Mouse (Mus musculus): ENCODE results near the gene Trat1.

Trat1 gene

DNA sequence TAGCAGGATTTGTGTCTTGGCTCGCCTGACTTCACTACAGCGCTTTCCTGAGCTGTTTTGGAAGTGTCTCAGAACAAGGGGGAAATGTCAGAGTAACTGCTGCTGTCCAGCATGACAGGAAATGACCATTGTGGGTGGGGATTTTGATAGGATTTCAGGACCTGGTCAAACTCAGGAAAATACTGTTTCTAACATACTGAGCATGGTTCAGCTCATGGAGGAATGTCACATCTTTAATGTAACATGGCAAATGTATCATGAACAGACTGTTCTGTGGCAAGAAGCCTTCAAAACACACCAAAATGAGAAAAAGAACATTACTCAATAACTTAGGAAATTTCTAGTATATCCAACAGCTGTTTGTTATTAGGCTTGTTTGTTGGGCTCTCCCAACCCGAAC lies 52.1 kb downstream of the Trat1 start:
- DNase-seq (ENCODE audit: low read depth) = no peak

DNA sequence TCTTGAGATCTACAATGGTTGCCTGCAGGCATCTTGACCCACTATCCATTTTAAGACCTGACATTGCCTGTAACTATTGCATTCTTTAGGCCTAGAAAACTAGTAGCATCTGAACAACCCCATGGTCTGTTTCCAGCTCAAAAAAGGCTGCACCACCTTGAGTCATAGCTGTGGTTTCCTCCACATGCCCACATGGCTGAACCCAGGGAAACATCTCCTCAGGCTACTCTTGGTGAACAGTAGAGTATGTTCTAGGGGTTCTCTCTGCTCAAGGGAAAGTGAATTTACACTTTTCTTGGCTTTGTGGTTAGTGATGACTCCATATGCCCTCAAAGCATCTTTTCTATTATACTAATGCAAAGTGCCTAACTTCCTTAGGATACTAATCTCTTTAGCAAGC lies 55.5 kb downstream of the Trat1 start:
- DNase-seq (ENCODE audit: low read depth) = no peak

DNA sequence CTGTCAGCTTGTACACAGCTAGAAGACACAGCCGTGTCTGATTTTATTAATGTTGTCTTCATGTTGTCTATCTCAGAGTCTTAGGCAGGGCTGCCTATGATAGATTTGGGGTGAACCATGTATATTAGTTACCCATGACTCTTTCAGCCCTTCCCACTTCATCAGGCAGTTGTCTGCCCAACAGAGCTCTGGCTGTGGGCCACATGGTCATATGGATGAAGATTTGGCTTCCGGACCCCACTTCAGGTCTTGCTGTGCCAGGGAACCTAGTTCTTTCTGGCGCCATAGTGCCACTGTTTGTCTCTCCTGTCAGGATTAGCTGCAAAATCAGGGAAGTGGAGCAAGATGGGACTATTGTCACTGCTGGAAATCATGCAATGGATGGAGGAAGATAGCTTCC lies 69.9 kb downstream of the Trat1 start:
- DNase-seq (ENCODE audit: low read depth) = no peak

All from naive thymus-derived CD4-positive, alpha-beta T cell, adult 2 months (primary cell).